Mouse (Mus musculus) layer of hippocampus, adult 8-10 months (tissue): Measurements from ENCODE around the gene Timp3. TPM values are rescaled to one million over a fixed set of nuclear protein-coding genes. Genes with fewer than 3 reads are reported as not detected.

Experiments used
- DNase-seq, 2 experiments: peaks; one replicate each; pipeline ENCODE4 v3.0.0; 2022; ENCODE audit warnings: low spot score in 2 of 2
- total RNA-seq, 4 experiments: library from RNA; stranded (reverse); gene quantifications; 2 replicates each; pipeline ENCODE4 v1.2.4; 2022

Timp3 gene
- total RNA-seq, 4 experiments from 2014 or later: 65.5 to 73.4 (median 69.4) TPM

DNA sequence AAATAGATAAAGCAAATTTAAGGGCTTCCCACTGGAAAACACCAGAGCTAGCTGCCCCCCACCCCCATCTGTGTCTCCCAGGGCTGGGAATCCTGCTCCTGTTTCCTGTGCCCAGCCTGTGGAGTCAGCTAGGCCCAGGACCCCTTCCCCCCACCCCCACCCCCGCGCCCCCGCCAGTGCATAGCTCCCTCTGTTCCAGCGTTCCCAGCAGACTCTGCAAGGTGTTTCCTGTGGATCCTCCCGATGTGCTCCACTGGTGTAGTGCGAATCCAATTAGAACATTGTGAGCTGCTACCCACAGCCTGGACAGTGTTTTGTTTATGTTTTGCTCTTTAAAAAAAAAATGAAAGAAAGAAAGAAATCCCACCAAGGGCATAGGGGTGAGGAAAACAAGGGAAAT lies 25.1 kb downstream of the Timp3 start:
- DNase-seq: no peak

DNA sequence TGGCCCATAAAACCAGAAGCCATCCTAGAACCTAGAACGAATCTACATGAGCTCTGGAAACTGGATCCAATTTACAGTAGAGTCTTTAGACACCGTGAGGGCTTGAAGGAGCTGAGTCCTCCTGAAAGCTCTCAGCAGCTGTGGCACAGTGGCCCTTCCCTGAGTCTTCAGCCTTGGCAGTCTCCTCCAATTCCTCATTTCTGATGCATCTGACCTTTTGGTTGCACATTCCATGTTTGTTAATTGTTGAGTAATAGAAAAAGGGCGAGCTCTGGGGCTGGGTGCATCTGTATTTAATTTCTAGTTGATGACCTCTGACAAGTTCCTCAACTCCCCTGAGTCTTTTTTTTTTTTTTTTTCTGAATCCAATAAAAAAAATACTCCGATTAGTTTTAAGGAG lies 28.0 kb downstream of the Timp3 start:
- no peak for DNase-seq

DNA sequence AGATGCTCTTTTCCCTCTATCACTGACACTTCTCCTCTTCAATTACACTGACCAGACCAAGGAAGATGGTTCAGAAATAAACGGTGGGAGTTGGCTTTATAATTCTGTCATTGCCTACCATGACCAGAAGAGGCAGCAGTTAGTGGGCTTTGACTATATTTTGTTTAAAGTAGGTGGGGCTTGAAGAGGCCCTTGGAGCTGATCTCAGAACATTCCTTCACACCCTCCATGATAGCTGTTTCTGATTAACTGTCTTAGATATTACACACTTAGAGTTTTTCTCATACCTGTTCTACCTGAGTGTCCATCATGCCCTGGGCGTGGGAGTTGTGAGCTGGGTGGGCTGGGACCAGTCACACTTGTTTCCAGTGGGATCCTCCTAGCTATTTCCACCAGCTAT lies 28.5 kb downstream of the Timp3 start:
- no peak for DNase-seq

DNA sequence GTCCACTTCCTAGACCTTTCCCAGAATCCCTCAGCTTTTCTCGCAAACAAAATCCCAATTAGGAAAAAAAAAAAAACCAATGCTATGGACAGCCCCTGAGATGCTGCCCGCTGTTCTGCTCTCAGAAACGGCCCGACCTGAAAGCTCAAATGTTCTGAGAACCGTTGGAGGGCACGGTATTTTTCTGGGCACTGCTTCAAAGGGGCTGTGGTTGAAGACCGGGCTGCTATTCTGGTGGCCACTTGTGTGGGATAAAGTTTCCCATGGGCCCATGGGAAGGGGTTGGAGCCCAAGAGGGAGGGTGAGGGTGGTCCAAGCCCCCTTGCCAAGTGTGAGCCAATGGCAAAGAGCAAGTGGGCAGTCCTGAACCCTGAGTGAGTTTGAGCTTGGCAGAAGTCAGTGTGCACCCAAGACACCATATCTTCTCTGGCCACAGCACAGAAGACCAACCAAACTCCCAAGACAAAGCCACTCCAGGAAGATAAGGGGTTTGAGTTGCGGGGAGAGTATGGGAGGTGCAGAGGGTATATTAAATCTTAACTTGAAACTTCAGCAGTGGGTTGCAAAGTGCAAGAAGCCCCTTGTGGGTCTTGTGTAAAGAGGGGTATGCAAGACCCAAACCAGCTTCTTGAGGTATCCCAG lies 29.2 kb downstream of the Timp3 start:
- DNase-seq: no peak

DNA sequence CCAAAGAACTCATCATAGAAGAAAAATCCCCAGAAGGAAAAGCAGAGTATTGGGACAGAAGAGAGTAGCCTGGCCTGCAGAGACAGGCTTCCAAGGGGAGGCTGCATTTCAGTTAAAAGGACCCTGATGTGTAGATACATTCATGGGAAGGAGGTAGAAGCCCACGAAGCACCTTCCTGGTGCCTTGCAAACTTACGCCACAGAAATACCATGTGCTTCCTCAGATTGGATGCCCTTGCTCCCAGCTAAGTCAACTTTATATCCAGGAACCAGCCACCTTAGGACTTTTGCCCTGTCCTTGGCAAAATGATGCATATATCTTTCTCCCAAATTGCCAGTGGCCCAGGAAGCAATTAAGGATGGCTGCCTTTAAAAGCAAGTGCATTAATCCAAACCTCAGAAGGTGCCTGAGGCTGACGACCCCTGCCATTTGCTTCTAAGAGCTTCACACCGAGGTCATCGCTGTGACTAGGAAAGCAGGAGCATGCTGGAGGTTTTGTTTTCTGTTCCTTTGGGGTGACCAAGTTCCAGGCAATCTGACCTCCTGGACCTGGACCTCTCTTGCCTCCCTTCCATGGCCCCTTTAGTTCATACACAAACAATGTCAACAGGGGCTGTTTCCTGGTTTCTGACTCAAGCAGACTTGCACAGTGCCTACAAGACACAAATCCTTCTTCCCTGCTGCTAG lies 31.0 kb downstream of the Timp3 start:
- no peak for DNase-seq

DNA sequence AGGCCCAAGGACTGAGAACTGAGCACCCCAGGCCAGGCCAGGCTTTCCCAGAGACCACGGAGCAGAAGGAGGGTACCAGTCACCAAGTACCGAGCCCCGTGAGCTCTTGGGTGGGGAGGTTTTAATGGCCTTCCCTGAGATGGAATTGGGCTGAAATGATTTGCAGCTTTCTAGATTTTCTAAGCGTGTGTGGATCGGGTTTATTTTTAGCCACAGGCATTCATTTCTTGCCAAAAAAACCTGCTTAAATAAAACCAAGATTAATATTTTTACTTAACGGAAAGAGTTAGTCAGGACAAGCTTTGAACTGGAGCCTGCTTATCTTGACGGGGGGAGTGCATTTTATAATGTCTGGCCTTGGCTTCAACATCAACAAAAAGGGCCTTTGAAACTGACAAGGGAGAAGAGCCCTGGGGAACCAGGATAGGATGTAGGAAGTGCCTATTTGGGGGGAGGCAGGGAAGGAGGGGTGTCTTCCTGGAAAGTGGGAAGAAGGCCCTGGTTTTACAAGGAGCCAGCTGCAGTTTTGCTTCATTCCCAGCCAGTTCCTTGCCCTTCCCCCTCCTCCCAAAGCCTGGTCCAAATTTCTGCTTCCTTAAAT lies 31.6 kb downstream of the Timp3 start:
- DNase-seq: no peak

DNA sequence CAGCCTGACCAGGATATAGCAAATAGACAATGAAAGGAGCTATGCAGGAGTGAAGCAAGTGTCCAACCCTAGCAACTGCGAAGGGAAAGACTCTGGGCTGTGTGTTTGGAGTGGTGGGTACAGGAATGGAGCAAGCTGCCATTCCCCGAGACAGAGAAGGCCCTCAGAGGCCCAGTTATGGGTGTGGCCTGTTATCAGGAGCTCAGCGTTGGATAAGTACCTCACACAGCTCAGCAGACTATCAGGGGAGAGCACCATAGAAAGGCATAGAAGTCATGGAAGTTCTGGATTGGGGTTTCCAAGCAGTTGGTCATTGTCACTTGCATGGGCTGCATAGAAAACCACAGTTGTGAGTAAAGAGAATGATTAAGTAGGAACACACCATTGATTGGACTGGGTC lies 32.8 kb downstream of the Timp3 start:
- DNase-seq: no peak

DNA sequence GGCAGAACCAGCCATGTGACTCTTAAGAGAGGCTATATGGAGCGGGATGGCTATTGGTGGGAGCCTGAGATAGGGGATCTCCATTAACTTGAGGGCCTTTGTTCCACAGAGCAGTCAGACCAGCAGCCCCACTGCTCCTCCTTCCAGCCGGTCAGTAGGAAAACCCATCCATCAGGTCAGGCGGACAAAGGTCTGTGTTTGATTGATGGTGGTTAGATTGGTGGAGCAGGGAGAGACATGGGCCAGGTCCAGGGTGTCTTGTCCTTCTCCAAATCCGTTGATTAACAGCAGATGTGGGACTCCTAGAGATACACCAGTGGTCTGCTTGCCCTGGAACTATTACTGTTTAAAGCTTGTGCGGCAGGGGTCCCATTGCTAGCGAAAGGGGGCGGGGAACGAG lies 34.4 kb downstream of the Timp3 start:
- no peak for DNase-seq

DNA sequence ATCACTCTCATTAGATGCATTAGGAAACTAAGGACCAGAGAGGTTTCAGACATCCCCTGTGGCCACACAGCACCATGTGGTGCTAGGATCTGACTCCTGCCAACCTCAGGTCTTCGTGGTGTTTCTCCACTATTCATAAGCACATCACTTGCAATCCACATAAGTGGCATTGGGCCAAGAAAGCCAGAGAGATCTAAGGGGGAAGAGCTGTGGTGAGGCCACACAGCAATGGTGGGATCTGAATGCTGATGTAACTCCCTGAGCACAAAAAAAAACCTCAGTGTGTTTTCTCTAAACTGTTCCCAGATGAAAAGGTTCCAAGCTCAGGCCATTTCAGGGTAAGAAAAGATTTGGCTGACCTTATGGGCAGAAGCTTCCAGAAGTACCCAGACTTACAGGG lies 36.3 kb downstream of the Timp3 start:
- DNase-seq: no peak

DNA sequence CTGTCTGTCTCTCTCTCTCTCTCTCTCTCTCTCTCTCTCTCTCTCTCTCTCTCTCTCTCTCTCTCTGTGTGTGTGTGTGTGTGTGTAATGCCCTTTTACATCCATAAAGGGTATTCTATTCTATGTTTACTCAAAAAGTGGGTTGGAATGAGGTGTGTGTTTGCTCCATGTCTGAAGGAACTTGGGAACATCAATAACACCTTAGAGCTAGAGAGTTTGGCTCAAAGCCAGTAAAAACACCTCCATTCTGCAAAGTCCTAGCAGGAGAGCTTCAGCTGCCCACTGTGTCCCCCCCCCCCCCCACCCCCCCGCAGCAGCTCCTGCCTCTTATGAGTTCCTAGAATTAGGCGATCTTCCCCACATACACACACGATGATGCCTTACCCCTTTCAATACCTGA lies 37.1 kb downstream of the Timp3 start:
- no peak for DNase-seq

DNA sequence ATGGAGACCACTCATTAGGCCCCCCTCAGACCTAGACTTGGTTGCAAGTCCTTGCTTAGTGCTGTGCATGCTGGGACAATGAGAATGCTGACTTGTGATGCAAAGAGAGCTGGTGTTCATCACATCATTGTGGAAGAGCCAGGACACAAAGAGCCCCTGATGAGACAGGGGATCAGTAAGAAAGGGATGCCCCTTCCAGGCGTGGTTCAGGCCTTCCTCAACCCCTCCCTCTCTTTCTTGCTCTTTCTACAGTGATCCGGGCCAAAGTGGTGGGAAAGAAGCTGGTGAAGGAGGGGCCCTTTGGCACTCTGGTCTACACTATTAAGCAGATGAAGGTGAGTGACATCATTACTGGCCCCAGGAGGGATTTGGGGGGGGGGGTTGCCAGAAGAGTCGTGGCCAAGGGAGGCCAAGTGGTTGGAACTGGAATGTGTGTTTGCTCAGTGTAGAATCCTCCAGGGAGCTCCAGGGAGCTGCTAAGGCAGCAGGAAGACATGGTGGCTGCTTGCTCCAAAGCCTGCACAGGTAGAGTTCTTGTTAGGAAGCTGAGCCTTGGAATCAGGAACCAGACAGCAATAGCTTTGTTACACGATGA lies 38.0 kb downstream of the Timp3 start:
- no peak for DNase-seq

DNA sequence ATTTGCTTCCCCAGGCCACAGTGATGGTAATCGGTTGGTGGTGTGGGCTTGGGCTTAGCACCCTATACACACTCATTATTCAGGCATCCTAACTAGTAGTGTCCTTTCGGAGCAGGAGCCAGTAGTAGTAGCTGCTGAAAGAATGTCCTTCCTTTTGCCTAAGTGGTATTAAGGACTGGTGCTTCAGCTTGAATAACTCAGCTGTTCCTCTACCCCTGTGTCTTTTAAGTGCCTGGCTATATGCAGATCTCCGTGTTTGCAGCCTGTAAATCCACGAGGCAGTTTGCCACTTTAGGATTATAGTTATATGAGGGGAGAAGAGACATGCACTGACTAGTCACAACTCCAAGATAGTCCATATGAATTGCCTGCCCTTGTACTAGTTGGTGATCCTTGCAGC lies 38.9 kb downstream of the Timp3 start:
- no peak for DNase-seq

DNA sequence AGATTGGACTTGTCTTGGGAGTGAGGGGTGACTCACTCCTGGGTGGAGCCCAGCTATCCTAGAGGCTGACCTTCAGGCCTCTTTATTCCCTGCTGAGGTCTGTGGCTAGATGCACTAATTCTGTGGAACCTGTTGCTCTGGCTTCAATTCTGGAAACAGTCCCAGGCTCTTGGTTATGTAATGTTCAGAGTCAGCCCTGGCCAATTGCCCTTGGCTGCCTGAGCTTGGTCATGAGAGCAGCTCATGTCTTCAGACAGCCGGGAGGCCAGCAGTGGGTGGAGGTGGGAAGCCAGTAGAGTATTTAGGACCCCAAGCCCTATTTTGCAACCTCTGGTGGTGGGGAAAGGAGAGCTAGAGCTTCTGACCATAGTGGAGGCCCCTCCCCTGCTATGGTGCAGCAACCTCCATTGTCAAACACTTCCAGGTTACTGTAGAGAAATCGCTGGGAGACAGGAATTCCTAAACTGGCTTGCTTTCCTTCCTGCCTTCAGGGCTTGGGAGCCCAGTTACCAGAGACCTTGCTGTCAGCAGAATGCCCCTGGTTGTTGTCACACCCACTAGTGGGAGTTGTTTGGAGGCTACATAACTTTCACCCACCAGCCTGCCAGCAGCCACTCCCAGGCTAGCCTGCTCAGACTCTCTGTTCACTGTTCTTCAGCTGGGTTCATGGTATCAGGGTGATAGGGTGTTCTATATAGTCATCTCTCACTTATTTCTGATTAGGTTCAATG lies 39.6 kb downstream of the Timp3 start:
- DNase-seq: peak; percentile 84 to 88

DNA sequence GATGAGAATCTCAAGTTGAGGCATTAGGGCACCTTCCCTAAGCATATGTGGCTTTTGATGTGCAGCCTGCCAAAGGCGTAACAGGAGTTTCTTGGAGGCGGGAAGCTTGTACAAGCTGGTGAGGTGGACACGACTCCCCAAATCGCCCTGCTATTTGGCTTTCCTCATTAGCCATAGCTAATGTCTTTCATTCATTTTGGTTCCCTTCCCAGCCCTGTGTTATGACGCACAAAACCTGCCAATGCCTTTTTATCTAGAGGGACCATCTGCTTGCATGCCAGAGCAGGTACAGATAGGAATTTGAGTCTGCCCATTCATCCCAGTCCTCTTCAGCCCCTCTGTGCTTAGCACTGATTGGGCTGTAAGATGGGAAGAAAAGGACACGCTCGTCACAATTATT lies 40.2 kb downstream of the Timp3 start:
- DNase-seq: no peak

DNA sequence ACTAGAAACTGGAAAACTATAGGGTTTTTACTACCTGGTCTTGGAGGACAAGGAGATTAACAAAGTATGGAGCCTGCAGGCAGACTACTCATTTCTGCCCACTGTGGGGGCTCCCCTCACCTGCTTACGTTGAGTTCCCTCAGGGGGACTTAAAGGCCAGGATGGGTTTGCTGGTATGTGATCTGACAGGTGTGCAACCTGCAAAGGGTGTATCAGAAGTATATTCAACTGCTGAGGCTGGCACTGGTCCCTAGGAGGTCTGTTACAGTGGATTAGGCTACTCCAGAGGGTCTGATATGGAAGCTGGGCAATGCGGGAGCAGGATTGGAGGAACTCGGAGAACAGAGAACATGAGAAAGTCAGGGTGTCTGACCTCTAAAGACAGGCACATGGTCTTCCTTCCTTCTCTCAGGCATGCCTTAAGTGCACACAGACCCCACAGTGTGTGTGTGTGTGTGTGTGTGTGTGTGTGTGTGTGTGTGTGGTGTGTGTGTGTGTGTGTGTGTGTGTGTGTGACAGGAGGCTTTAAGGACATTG lies 40.9 kb downstream of the Timp3 start:
- no peak for DNase-seq

DNA sequence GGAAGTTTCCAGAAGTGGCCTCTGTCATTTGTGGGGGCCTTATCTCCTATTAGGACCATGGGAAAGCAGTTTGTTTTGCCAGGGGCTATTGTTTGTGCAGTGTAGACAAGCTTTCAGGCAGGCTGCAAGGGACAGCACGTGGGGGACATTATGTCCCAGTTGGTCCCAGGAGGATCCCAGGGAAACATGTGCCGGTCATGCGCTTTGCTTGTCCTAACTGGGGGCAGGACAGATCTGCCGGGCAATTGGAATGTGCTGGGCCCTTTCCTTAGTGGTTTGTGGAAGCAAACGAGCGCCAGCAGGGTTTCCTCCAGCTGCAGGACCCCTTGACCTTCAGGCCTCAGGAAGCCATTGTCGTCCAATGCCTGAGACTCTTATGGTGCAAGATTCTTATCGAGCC lies 41.4 kb downstream of the Timp3 start:
- DNase-seq: no peak

DNA sequence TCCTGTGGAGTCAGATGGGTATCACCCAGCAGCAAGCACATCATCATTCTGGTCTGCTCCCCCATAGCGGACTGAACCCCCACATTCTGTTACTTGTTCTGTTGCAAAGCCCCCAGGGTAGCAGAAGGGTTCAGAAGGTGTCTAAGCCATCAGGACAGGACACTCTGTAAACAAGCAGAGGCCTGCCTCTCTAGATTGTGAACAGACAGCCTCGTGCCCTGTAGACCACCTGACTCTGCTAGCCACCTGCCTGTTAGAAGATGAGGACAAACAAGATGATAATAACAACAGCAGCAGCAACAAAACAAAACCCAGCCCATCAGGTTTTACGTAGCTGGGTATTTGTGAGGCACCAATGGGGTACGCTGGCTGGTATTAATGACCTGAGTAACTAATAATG lies 42.0 kb downstream of the Timp3 start:
- DNase-seq: no peak

DNA sequence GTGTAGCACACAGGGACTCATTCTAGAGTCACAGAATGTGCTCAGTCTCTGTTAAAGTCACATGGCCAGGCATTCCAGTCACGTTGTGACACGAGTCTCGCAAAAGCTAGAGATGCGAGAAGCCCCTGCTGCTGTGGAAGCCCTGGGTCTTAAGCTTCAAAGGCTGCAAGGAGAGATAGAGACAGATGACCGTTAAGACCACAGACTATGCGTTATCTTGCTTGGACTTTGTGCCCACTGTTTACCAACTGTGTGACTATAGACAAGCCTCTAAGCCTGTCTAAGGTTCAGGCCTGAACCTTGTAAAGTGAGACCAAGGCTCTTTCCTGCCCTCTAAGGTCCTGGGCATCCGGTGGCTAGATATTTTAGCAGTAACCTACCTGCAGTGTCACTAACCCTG lies 42.5 kb downstream of the Timp3 start:
- DNase-seq: no peak

DNA sequence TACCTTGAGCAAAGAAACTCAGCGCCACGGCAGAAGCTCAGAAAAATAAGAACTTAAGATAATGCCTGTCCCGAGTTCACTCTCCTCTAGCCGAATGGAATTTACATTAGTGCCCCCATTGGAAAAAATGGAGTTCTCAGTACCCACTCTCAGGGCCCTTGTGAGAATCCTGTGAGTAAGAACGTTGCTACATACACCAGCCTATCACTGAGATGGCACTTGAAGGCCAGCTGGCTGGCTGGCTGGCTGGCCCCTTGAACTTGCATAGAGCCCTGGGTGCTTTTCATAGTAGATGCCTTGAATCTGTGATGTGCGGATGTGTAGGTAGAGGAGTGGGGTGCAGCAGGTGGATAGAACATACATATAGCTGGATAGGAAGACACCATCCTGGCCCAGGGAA lies 43.2 kb downstream of the Timp3 start:
- DNase-seq: no peak

DNA sequence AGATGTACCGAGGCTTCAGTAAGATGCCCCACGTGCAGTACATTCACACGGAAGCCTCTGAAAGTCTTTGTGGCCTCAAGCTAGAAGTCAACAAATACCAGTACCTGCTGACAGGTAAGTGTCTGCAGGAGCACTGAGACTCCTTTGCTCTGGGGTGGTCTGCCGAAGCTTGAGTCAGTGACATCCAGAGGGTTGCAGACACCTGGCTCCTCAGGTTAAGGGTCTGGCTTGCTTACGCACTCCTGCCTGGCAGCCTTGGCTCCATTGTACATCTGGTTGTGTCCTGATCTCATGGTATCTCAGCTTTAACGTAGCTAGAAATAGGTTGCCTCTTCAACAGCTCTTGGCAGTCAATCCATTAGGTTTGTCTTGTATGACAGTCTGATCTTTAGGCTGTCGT lies 43.8 kb downstream of the Timp3 start:
- no peak for DNase-seq

DNA sequence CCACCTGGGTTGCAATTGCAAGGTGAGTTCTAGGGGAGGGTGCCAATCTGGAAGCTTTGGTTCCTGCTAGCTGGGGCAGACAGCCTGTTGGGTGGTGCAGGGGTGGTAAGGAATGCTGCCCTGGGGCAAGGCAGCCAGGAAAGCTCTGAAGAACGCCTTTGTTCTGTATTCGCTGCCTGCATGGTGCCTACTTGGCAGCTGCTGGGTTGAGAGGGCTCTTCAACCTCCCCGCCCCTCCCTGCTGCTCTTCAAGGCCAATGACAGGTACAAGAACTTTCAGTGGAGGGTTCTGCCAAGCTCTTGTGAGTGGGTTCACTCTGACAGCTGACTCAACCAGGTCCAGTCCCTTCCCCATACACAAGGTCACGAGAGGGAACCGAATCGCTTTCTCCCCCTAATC lies 44.5 kb downstream of the Timp3 start:
- DNase-seq: no peak

DNA sequence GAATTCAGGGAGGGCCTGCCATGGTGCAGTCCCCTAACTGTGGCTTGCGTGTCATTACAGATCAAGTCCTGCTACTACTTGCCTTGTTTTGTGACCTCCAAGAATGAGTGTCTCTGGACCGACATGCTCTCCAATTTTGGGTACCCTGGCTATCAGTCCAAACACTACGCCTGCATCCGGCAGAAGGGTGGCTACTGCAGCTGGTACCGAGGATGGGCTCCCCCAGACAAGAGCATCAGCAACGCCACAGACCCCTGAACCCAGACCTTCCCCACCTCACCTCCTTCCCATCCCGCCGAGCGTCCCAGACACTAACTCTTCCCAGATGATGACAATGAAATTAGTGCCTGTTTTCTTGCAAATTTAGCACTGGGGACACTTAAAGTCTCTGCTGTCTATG lies 45.5 kb downstream of the Timp3 start:
- DNase-seq: no peak
